Mouse (Mus musculus): ENCODE data around the gene Mlkl. TPM values are rescaled to one million over a fixed set of nuclear protein-coding genes. Genes with fewer than 3 reads are reported as not detected.

Gene Mlkl
- total and polyA plus RNA-seq, 3 experiments, result not detected

DNA sequence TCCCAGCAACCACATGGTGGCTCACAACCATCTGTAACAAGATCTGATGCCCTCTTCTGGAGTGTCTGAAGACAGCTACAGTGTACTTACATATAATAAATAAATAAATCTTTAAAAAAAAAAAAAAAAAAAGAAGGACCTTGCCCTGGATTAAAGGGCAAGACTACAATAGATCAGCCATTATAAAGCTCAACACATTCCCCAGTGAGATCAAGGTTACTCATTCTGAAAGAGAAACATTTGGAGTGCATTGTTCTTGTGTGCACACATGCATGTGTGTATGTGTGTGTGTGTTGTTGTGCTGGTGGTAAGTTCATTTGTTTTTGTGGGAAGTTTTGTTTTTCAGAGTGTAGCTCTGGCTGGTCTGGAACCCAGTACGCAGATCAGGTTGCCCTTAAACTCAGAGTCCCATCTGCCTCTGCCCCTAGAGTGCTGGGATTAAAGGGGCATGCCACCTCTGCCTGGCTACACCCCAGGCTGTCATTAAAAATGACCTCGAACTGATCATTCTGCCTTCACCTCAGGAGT, 73.2 kb downstream of the Mlkl start:
- Histone ChIP-seq H3K4me1 (ENCODE audit: insufficient read depth, low read depth, low read length) (peaks cover 33% of the 10 kb centered on the region), H3K27me3 (ENCODE audit: insufficient read depth, low read length) (peaks cover 25% of the 10 kb centered on the region), H3K9me3 (replicated peaks) (peaks cover 14% of the 10 kb centered on the region), H3K36me3 (replicated peaks) (peaks cover 6% of the 10 kb centered on the region), H3K4me3 (ENCODE audit: low read depth, low read length) (no peak overlapping the region)
- ATAC-seq (ENCODE audit: extremely low read depth, insufficient number of reproducible peaks, low FRiP score, poor library complexity, severe bottlenecking) (no peak), DNase-seq (ENCODE audit: low spot score) (no peak)
- TF ChIP-seq POLR2AphosphoS5 (IDR thresholded peaks at IDR 0.05; ENCODE audit: insufficient replicate concordance, low read depth, low read length) (no peak), GATA1 (IDR thresholded peaks at IDR 0.05; ENCODE audit: borderline replicate concordance, low read length) (no peak), CTCF (IDR thresholded peaks at IDR 0.05; ENCODE audit: low read depth, low read length) (no peak), TAL1 (conservative IDR thresholded peaks at IDR 0.05; ENCODE audit: low read depth, low read length) (no peak)

DNA sequence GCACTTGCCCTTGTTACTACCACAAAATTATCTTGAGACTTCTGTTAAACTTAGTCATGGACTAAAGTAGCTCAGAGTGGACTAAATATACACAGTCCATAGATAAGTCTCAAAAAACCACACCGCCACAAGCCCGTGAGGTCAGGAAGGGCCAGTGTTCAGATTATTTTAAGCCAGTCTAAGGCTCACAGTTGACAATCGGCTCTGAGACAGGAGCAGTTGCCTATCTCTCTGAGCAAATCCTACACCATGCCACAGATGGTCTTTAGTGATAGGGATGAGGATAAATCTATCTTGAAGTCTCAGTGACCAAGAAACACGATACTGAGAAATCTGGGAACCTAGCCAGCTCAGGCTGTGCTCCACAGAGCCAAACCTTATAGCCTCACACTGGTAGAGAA, 76.0 kb downstream of the Mlkl start:
- peak; percentile 88 for ATAC-seq (ENCODE audit: extremely low read depth, insufficient number of reproducible peaks, low FRiP score, poor library complexity, severe bottlenecking)
- peak; percentile 55 for DNase-seq (ENCODE audit: low spot score)
- Histone ChIP-seq H3K36me3 (replicated peaks) (no peaks in the 10 kb centered on the region), H3K27me3 (ENCODE audit: insufficient read depth, low read length) (peaks cover 22% of the 10 kb centered on the region), H3K9me3 (replicated peaks) (peaks cover 11% of the 10 kb centered on the region; the same call in 1 of the 2 replicates), H3K4me1 (ENCODE audit: insufficient read depth, low read depth, low read length) (peaks cover 42% of the 10 kb centered on the region), H3K4me3 (ENCODE audit: low read depth, low read length) (no peak overlapping the region; the same call in 1 of the 2 replicates)
- TF ChIP-seq POLR2AphosphoS5 (IDR thresholded peaks at IDR 0.05; ENCODE audit: insufficient replicate concordance, low read depth, low read length) (no peak), GATA2 (IDR thresholded peaks at IDR 0.05; ENCODE audit: borderline replicate concordance, low read depth, low read length) (0 out of 2 replicates have a peak, but pooled peaks have one; percentile 23), TAL1 (conservative IDR thresholded peaks at IDR 0.05; ENCODE audit: low read depth, low read length) (peak; percentile 98)

Other genes with a start within 250 kb of the Mlkl start
- not detected in 2 replicates for gene Clec18a, start 245.8 kb downstream of the Mlkl start, total RNA-seq (2014; fragmentation: Nextera tagmentation)
- gene Clec18a, start 245.8 kb downstream of the Mlkl start, total RNA-seq (2017), result 0.05 and 0.06 TPM in 2 replicates
- not detected in 2 replicates for gene Clec18a, start 245.8 kb downstream of the Mlkl start, polyA plus RNA-seq (2012)
- 14.0 and 15.7 TPM in 2 replicates for gene Pdpr, start 243.5 kb downstream of the Mlkl start, total RNA-seq (2014; fragmentation: Nextera tagmentation)
- 19.4 and 20.5 TPM in 2 replicates for gene Pdpr, start 243.5 kb downstream of the Mlkl start, total RNA-seq (2017)
- gene Pdpr, start 243.5 kb downstream of the Mlkl start, polyA plus RNA-seq (2012), result 8.7 and 9.5 TPM in 2 replicates
- 71.0 and 71.8 TPM in 2 replicates for gene Glg1, start 79.0 kb downstream of the Mlkl start, total RNA-seq (2014; fragmentation: Nextera tagmentation)
- gene Glg1, start 79.0 kb downstream of the Mlkl start, total RNA-seq (2017), result 15.5 and 22.7 TPM in 2 replicates
- gene Glg1, start 79.0 kb downstream of the Mlkl start, polyA plus RNA-seq (2012), result 10.8 and 12.7 TPM in 2 replicates
- gene Rfwd3, start 38.0 kb downstream of the Mlkl start, total RNA-seq (2014; fragmentation: Nextera tagmentation), result 58.1 and 72.0 TPM in 2 replicates
- gene Rfwd3, start 38.0 kb downstream of the Mlkl start, total RNA-seq (2017), result 79.2 and 83.2 TPM in 2 replicates
- 4.0 and 4.9 TPM in 2 replicates for gene Rfwd3, start 38.0 kb downstream of the Mlkl start, polyA plus RNA-seq (2012)
- not detected in 2 replicates for gene Fa2h, start 55.6 kb upstream of the Mlkl start, total RNA-seq (2014; fragmentation: Nextera tagmentation)
- gene Fa2h, start 55.6 kb upstream of the Mlkl start, total RNA-seq (2017), result 0.06 and 0.11 TPM in 2 replicates
- not detected in 2 replicates for gene Fa2h, start 55.6 kb upstream of the Mlkl start, polyA plus RNA-seq (2012)
- gene Wdr59, start 183.9 kb upstream of the Mlkl start, total RNA-seq (2014; fragmentation: Nextera tagmentation), result 10.5 and 17.4 TPM in 2 replicates
- 5.9 and 6.7 TPM in 2 replicates for gene Wdr59, start 183.9 kb upstream of the Mlkl start, total RNA-seq (2017)
- 2.5 and 3.3 TPM in 2 replicates for gene Wdr59, start 183.9 kb upstream of the Mlkl start, polyA plus RNA-seq (2012)
- 47.6 and 48.8 TPM in 2 replicates for gene Znrf1, start 197.9 kb upstream of the Mlkl start, total RNA-seq (2014; fragmentation: Nextera tagmentation)
- 22.8 and 36.1 TPM in 2 replicates for gene Znrf1, start 197.9 kb upstream of the Mlkl start, total RNA-seq (2017)
- 62.8 and 65.5 TPM in 2 replicates for gene Znrf1, start 197.9 kb upstream of the Mlkl start, polyA plus RNA-seq (2012)